Mouse (Mus musculus) mouse trophoblast stem cell (cell line): ENCODE results near the gene Dtymk.
"Not testable (repeated sequence)": the region's sequence is repeated elsewhere in the genome, so short reads cannot be mapped to it uniquely, and the experiment has no call there.

ENCODE experiments used
- in situ Hi-C, 2 experiments: fragments of 300-500 bp; cut with MseI, MboI; formaldehyde crosslinking; loops; 2 replicates in 1 of 2; 3 replicates in 1 of 2; pipeline ENCODE4 v1.15.1; 2025

Gene Dtymk

DNA sequence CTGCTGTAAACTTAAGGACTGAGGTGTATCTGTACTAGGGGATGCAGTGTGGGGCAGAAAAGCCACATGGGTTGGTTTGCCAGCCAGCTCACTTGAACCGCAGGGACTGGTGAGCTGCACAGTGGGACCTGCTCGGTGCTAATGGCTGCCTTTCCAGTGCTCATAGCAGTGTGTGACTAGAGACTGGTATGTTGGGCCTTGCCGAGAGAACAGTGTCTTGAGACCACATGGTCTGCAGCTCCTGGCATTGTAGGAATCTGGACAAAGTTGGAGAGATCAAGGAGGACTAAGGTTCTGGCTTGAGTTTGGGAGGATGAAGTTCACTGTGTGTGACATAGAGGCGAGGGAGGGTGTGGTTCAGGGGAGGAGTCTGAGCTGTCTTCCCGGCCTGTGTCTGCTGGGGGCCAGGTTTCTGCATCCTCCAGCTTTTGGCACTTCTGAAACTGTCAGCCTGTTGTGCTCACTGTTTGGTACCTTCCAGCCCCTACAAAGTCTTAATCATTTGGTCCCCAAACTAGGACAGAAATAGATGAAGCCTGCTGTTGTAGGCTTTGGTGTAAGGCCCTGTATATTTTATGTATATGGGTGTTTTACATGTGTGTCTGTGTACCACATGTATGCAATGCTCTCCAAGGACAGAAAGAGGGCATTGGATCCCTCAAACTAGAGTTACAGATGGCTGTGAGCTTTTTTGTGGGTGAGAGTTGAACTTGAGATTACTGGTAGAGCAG, 3.7 kb upstream of the Dtymk start:
- in situ Hi-C loops = no loop called here

DNA sequence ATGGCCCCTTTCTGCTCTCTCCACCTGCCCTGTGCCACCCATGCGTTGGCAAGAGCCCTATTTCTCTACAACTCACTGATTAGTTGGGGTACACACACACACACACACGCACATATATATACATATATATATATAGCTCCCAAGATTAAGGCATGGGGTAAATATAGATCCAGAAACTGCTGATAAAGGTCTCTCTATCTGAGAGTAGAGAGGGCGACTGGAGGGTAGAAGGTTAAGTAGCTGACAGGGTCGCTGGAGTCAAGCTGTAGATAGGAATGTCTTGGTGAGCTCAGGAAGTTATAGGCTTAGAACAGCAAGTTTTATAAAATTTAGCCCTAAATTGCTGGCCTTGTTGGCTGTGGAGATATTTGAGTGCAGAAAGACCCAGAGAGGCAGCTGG, 3.1 kb upstream of the Dtymk start:
- in situ Hi-C loops = no loop called here

DNA sequence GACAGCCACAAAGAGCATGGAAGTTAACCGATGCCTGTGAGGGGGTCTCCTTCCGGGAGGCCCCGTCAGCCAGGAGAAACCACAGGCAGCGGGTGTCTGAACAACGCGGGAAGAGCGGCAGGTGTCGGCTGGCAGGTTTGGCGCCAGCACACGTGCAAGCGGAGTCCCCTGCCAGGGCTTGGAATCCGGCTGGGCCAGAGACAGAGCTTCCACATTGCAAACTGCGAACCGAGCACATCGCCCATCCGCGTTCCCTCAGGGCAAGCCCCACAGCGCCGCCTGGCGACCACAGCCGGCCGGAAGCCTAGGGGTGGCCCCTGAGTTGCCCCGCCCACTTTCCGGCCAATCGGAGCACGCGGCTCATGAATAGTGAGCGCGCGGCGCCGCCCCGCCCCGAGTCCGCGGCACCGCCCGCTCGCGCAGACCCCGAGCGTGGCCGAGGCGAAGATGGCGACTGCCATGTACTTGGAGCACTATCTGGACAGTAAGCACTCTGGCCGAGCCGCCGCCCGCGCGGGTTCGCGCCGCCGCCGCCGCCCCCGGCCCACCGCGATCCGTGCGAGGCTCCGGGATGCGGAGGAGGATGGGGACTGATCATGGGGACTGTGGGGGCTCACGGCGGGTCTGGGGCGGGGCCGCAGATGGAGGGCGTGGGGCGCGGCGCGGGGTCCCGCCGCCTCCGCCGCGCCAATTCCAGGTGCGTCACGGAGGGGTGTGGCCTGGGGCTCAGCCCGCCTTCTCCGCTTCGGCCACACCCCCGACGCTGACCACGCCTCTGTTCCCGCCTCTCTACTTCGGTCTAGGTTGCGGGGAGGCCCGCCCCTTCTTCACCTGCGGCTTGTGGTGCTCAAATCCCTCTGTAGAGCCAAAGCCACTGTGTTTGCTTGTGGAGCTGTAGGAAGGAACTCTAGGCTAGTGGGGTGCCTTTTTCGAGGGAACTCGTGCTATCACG, 2.1 kb upstream of the Dtymk start, which contains the start of gene Ing5:
TSS of gene Ing5 (plus strand) at position 410 of the 952 bp plus-strand sequence.
- in situ Hi-C loops = no loop called here

DNA sequence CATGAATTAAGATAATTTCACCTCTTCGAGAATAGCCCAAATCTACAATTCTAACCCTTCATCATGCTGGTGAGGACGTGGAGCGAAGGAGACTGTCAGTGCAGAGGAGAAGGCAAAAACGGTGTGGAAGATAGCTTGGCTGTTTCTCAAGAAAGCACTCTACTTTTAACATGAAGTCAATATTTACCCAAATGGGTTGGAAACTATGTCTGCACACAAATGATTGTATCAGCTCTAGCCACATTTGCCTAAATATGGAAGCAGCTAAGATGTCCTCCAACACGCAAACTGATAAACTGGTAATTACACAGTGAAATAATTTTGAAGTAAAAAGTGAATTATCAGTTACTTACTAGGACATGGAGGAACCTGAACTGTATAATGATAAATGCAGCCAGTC, 1.0 kb upstream of the Dtymk start:
- in situ Hi-C loops = no loop called here

DNA sequence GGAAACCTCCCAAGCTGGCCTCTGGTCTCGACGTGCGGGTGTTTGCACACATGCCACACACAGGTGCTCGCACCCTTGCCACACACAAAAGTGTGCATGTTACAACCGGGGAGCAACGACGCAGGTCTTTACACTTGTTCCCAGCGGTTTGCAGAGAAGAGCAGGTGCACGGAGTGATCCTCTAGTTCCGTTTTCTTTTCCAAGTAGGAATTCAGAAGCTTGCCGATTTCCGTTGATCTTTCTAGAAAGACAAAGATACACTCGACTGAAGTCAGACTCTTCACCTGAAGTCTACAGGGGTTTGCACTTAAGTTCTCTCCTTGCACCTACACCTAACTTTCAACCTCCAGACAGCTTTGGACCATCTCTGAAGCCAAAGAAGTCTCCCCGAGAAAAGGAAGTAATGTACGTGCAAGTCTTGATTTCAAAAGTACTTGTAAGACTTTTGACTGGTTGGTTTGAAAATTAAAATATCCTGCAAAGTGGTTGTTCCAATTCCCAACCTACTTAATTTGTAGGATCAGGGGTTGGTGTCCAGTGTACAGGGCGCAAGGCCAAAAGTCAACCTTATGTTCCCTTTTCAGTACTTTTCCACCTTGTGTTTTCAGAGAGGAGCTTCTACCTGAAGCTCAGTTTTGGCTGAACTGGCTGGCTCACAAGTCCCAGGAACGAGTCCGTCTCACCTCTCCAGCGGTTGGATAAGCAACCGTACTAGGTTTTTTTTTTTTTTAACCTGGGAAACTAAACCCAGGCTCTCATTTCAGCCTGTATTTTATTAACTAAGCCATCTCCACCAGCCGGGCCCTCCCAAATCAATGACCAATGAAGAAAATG, 847 bp downstream of the Dtymk start:
- in situ Hi-C loops = no loop called here

DNA sequence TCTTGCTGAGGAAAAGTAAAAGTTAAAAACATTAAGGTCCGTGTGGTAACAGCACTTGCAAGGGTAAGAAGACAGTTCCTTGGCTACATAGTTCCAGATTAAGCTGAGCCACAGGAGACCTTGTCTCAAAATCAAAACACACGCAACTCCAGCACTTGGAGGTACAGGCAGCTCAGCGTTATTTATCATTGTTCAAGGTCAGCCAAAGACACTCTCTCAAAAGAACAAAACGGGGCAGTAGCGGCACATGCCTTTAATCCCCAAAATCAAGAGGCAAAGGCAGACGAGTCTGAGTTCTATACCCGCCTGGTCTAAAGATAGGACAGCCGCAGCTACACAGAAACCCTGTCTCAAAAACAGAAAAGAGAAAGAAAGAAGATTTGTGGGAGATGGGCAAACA, 5.8 kb downstream of the Dtymk start:
- in situ Hi-C loops = no loop called here

DNA sequence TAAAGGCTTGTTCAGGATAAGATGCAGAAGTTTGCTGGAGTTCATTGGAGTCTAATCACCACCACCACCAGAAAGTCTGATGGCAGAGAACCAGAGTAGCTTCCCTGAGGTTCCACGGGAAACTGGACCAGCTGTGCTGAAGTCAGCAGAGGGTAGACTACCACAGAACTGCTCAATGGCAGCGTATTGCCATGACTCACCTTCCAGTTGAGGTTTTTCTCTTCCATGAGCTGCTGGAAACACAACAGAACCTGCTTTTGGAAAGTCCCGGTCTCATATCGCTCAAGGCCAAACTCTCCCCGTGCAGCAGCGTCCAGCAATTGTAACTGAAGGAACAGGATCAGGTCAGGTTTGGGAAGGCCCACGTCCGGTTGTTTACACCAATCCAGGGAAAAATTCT, 7.2 kb downstream of the Dtymk start:
- in situ Hi-C loops = no loop called here

DNA sequence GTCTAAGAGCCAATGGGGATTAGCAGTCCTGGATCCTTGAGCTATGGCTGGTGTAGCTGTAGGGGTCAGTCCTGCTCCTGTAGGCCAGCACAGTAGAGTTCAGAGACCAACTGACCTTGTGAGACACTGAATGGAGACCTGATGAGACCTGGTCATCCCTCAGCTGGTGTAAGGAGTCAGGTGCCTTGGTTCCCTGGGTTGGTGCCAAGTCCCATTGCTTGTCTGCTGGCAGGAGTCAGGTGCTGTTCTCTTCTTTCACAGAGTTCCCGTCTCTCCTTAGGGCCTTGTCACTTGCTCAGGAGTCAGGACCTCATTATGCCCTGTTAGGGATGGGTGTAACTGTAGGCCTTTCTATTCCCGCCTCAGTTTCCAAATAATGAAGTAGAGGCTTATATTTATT, 14.8 kb downstream of the Dtymk start:
- in situ Hi-C loops = no loop called here

DNA sequence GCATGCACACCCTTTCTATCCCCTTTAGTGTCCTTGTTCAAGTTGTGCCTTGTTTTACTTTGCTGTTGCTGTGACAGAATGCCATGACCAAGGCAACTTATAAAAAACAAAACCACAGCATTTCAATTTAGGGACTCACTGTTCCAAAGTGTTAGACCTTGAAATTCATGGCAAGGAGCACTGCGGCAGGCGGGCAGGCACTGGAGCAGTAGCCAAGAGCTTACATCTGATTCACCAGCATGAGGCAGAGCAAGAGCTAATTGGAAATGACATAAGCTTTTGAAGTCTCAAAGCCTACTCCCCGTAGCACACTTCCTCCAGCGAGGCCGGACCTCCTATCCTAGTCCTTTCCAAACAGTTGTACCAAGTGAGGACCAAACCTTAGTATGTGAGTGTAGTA, 25.0 kb downstream of the Dtymk start:
- in situ Hi-C loops = no loop called here

DNA sequence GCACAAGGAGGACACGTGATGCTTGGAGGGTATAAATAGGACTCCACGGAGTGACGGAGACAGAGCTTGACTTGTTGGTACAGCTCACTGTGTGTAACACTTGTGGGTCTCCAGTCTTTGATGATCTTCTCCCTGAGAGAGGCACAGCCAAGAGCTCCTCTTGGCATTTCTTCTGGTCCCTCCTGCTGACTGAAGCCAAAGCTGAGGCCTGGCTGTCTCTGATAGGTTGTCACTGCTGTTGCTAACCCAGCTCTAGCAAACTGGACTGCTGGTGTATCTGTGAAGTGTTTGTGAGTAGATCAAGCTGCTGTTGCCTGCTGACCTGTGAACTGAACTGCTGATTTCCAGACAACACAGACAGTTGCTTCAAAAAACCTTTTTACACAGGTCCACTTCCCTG, 31.8 kb downstream of the Dtymk start:
- in situ Hi-C loops = no loop called here

DNA sequence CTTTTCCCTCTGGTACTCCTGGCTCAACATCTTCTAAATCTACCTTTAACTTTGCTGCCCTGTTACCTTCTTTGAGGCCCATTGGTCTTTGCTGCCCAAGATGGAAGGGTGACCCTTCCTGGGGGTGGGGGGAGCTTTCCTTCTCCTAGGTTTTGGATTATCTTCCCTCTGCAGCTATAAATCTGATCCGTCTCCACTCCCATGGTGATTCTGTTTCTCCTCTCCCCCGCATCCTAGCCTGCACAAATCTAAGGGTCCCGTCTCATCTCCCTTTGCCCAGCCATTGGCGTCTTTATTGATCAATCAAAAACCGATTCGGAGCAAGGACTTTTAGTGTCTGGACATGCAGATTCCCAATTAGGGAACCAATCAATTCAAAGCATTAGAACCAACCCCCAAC, 34.1 kb downstream of the Dtymk start:
- in situ Hi-C loops = no loop called here

DNA sequence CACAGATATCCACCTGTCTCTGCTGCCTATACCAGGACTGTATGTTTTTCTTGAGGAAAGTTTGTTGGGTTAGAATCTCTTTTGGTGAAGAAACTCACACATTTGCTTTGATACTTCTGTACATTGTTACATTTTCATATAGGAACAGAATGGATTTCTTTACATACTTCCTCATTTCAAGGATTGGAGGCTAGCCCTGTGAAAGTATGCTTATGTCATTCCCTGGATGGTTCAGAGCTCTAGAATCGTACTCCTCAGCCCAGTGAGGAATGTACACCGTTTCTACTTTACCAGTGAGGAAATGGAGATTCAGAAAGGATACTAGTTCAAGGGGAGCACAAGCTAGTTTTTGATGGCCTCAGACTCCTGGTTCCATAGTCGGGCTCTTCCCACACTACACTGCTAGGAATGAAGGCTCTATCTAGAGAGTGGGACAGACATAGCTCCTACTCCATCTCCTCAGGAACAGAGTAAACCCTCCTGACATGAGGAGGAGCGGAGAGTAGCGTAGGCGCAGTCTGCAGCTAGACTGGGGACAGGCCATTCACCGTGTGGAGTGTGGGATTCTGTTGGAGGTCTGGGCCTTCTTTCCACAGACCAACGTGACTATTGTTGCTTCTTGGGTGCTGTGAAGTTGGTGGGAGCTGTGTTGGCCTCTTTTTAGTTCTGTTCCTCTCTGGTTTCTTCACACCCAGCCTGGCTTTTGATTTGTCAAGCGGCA, 36.7 kb downstream of the Dtymk start:
- in situ Hi-C loops = no loop called here

DNA sequence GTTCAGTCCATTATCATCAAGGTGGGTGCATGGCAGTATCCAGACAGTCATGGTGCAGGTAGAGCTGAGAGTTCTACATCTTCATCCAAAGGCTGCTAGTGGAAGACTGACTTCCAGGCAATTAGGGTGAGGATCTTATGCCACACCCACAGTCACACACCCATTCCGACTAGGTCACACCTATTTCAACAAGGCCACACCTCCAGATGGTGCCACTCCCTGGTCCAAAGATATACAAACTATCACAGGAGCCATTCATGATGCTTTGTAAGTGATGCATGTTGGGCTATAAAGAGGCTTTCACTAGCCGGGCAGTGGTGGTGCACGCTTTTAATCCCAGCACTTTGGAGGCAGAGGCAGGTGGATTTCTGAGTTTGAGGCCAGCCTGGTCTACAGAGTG, 38.2 kb downstream of the Dtymk start:
- in situ Hi-C loops = not testable (repeated sequence)

DNA sequence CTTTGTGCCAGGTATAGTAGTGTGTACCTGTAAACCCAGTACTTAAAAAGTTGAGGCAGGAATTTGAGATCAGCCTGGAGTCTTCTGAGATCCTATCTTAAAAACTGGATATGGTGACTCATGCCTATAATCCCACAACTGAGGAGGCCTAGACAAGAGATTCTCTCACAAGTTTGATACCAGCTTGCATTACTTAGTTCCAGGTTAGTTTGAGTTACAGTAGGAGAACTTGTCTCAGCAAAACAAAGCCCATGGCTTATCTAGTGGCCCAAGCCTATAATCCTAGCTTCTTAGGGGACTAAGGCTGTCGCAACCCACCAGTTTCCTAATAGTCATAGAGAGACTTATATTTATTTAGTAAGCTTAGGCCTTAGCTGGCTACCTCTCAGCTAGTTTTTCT, 41.7 kb downstream of the Dtymk start:
- in situ Hi-C loops = no loop called here

DNA sequence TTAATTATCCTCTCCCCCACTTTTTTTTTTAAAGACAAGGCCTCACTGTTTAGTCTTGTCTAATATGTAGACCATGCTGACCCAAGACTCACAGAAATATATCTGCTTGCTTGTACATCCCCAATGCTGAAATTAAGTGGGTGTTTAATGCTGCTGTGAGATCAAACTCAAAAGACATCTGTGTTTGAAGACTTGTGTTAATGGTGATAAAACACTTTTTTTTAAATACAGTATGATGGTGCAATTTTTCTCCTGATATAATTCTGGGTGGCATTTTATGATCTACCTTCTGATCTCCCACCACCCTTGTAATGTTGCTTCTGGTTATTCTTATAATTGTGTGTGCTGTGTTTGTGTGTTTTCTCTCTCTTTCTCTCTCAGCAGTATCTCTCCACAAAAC, 45.6 kb downstream of the Dtymk start:
- in situ Hi-C loops = no loop called here

DNA sequence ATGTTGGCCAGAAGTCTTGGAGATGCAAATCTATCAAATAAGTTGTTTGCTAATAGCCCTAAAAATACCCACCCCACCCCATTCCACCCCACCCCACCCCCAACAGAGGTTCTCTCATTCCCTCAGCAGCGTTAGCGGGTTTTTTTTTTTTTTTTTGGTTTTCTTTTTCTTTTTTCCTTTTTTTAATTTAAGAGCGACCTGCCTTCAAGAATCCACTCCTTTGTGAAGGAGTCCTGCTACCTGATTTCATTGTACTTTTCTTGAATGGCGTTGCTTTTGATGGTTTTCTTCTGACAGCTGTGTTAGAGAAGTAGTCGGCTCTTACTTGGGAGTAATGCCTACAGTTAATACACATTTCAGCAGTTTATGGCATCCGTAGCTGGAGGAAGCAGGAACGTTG, 46.1 kb downstream of the Dtymk start:
- in situ Hi-C loops = no loop called here

DNA sequence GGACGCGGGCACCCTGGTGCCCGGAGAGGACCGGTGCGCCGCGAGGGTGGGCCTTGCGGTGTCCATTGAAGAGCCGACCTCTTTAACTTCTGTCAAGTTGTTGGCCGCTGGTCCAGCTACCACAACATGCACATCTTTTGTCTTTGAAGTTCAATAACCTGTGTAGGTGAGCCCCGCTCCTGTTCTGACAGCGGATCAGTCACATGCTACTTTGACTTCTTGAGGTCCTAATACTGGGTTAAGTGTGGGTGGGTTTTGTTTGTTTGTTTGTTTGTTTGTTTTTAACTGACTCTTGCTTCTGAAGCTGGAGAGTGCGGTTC, 46.5 kb downstream of the Dtymk start:
- in situ Hi-C loops = no loop called here

DNA sequence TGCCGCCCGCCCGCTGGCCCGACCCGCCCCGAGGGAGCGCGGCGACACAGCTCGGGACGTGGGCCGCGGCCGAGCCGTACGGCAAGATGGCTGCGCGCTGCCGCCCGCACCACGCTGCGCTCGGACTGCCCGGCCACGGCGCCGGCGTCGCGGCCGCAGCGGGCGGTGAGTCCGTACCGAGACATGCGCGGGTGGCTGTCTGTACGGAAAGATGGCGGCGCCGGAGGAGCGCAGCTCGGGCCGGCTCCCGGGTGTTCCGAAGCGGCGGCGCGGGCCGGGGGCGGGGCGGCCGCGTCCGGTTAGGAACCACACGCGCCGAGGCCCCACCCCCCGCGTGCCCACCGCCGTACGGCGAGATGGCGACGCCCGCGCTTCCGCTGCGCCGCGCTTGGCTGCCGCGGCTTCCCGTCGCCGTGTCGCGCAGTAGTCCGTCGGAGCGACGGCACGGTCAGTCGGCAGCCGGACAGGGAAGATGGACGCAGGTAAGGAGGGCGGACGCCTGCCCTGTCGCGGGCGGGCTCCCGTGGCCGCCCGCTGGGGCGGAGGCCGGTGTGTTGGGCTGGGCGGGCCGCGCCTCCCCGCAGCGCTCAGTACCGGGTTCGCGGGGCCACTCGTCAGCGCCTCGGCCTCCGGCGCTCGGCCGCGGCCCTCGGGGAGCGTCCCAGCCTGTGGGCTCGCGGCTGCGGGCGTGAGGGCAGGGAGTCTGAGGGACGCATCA, 47.0 kb downstream of the Dtymk start, which contains the start of gene Thap4:
TSS of gene Thap4 (minus strand) at position 292 of the 718 bp plus-strand sequence.
- in situ Hi-C loops = no loop called here

DNA sequence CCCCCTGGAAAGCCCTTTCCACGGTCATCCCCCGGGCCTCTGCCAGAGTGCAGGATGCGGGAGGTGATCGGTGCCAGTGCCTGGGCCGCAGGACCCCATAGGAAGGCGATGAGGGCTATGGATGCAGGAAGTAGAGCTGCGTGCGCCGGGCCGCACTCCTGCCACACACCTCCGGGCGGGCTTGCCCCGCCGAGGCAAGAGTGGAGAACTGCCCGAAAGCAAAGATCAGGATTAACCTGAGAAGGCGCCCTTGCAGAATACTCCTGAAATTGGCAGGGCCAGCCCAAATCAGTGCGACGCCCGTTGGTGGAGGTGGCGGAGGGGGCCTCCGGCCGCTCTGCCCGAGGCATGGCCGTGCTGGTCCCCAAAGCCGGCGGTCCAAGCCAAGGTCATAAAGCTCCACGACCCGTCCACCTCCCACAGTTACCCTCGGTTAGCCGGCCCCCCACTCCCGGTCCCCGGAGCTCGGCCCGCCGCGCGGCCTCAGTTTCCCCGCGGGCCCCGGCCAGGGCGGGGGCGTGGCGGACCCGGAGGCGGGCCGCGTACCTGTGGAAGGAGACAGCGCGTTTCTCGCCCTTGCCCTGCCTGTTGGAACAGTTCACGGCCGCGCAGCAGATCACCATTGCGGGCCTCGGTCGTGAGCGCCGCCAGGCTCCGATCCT, 47.7 kb downstream of the Dtymk start:
- in situ Hi-C loops = no loop called here

DNA sequence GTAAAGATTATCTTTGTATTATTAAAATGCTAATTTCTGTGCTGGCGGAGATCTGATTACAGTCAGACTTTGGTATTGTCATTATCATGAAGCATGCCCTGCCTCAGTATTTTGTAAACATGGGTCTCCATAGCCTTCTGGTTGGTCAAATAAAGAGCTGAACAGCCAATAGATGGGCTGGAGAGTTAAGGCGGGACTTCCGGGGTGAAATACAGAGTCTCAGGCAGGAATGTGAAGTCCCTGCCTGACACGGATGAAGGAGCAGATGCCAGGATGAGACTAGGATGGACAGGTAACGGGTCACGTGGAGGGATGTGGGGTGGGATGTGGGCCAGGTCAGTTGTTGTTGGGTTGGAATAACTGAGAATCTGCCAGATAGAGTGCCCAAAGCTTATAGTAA, 50.4 kb downstream of the Dtymk start, which contains the start of gene Atg4b:
TSS of gene Atg4b (plus strand) at position 211 of the 400 bp plus-strand sequence.
- in situ Hi-C loops = no loop called here
